Mouse (Mus musculus): ENCODE results near the gene Klhdc9.

GRCm38 (mm10) chr1:171384361-171384760 lies 23.8 kb upstream of the Klhdc9 start:
- TF ChIP-seq CTCF (IDR thresholded peaks at IDR 0.05; ENCODE audit: control insufficient read depth, insufficient read depth, low read length) (no peak), POLR2A (IDR thresholded peaks at IDR 0.05; ENCODE audit: borderline replicate concordance, control insufficient read depth, low read depth, low read length) (no peak)

Measured in bone marrow, adult 2 months (tissue).